Mouse (Mus musculus) small intestine, adult 2 months (tissue): Measurements from ENCODE around the gene Sdccag8. TPM values are rescaled to one million over a fixed set of nuclear protein-coding genes. Genes with fewer than 3 reads are reported as not detected.
A peak's percentile ranks its signal among the peaks of the same experiment; 100 is the strongest.

Source experiments
- H3K27ac ChIP-seq: fragments of 200-500 bp; 2 replicates; pipeline ENCODE4 v1.5.1; 2012; ENCODE audit warnings: low read depth, low read length, control low read depth, inconsistent platforms; ENCODE audit not compliant: insufficient read depth
- H3K27me3 ChIP-seq: fragments of 200-500 bp; 2 replicates; pipeline ENCODE4 v1.6.1; 2012; ENCODE audit warnings: mild to moderate bottlenecking, moderate library complexity, low read length, inconsistent platforms; ENCODE audit not compliant: control insufficient read depth, insufficient read depth
- H3K36me3 ChIP-seq: fragments of 200-500 bp; 2 replicates; pipeline ENCODE4 v1.6.1; 2012; ENCODE audit warnings: mild to moderate bottlenecking, low read length, control low read depth, inconsistent platforms; ENCODE audit not compliant: control insufficient read depth, insufficient read depth
- H3K4me1 ChIP-seq: fragments of 200-500 bp; 2 replicates; pipeline ENCODE4 v1.6.1; 2012; ENCODE audit warnings: low read length, inconsistent platforms, mixed read lengths; ENCODE audit not compliant: control insufficient read depth, insufficient read depth, insufficient read length
- H3K4me3 ChIP-seq: fragments of 200-500 bp; 2 replicates; pipeline ENCODE4 v1.5.1; 2012; ENCODE audit warnings: low read depth, mild to moderate bottlenecking, control low read depth, inconsistent platforms, low read length, moderate library complexity
- CTCF ChIP-seq: fragments of 200-500 bp; IDR thresholded peaks from 2 replicates; pipeline ENCODE4 v1.5.1; 2012; ENCODE audit warnings: low read depth, mild to moderate bottlenecking, control low read depth, inconsistent platforms, low read length, moderate library complexity, mixed read lengths; ENCODE audit not compliant: insufficient replicate concordance, insufficient read length; ENCODE audit errors: extremely low read depth
- POLR2A ChIP-seq: fragments of 200-500 bp; IDR thresholded peaks from 2 replicates; pipeline ENCODE4 v1.6.1; 2012; ENCODE audit warnings: low read depth, mild to moderate bottlenecking, control low read depth, inconsistent platforms, low read length, moderate library complexity
- WGBS: fragments of 180-500 bp; shearing (Covaris S2); methylation state at CpG from one replicate; pipeline ENCODE4 v1.1.7; 2018; 5-methylcytosine and 5-hydroxymethylcytosine counted together
- polyA plus RNA-seq: library from polyadenylated mRNA; depleted of rRNA; stranded (reverse); fragments of >200 nt; gene quantifications from 2 replicates; pipeline ENCODE4 v1.2.3, GENCODE M21; 2012

The Sdccag8 gene
- polyA plus RNA-seq, 1 experiment, result 5.1 TPM

DNA sequence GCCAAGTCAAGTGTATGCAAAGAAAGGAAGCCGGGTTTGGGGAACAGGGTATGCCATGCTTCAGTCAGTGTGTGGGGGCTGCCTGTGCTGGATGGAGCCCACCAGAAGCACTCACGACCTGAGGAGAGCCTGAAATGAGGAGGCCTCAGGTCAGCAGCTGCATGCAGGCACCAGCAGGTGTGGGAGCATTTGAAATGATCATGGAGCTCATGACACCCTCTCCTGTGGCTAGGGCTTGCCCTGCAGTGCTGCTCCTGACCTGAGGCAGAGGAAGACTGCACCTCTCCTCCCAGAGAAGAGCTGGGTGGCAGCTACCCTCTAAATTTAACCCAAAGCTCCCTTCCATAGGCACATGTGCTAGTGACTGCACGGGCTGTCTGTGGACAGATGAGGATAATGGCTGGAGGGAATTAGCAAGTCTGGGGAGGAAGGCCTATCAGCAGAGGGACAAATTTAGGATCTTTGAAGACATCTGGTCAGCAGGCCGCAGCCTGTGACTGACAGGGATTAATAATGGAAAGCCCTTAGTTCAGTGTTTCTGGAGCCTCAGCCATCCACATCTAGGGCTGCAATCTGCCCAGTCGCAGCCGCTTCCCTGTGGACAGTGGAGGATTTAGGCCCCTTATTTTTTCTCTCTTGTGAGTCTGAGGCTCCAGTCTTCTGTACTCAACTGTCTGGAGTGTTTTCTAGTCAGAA is 196.3 kb downstream of the Sdccag8 start:
- Histone ChIP-seq H3K36me3 (no peaks in the 10 kb centered on the region), H3K4me1 (peaks cover 11% of the 10 kb centered on the region), H3K4me3 (no peak overlapping the region), H3K27me3 (no peaks in the 10 kb centered on the region), H3K27ac (no peak overlapping the region)
- WGBS, result 87% methylated on average over 6 of the region's 6 CpGs
- TF ChIP-seq CTCF (no peak), POLR2A (no peak)

DNA sequence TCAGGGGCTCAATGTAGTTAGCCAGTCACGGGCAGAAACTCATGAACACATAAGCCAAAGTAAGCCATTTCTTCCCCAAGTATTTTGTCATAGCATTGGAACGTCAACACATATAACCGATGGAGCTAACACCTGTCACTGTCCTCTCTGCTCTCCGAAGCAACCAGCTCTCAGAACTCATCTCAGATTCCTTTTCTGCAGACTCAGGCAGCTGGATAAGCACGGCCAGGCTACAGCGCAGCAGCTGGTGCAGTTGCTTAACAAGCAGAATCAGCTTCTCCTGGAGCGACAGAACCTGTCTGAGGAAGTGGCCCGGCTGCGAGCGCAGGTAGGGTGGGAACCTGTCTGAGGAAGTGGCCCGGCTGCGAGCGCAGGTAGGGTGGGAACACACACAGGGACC is 197.2 kb downstream of the Sdccag8 start:
- Histone ChIP-seq H3K4me1 (peaks cover 11% of the 10 kb centered on the region), H3K4me3 (no peak overlapping the region), H3K27me3 (no peaks in the 10 kb centered on the region), H3K36me3 (no peaks in the 10 kb centered on the region), H3K27ac (no peak overlapping the region)
- TF ChIP-seq CTCF (no peak), POLR2A (no peak)
- 92% methylated on average over 13 of the region's 13 CpGs for WGBS

DNA sequence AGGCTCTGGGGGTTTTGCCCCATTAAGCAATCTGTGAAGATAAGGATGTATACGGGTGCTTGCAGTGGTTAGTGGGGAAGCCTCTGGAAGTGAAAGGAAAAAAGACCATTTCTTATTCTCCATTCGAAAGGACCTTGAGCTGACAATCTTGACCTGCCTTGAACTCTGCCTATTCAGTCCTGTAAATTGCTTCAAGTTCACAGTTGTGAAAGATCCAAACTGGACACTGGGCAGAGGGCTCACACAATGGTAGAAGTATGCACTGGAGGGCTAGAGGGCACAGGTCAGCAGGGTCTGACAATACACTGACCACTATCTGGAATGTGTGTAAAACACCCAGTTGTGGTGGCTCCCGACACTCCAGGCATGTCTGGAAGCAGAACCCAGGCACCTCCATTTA is 198.3 kb downstream of the Sdccag8 start:
- 67% methylated on average over 3 of the region's 3 CpGs for WGBS
- H3K27me3 ChIP-seq, result no peaks in the 10 kb centered on the region

DNA sequence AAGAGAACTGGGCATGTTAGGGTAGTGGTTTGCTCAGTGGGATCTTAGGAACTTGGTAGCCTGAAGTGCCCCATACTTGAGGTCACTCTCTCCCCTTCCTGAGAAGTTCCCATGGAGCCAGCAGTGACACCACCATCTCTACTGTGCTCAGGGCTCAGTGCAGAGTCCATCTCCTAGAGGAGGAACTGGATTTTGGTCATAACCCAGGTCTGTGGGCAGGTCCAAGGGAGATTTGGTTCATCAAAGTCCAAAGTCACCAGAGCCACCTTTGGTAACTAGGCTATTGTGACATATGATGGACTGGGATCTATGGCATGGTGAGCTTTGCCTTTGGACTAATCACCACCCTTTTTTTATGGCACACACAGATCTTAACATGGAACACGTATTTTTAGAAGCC is 198.9 kb downstream of the Sdccag8 start:
- Histone ChIP-seq H3K36me3 (no peaks in the 10 kb centered on the region), H3K27ac (peak overlapping the region; percentile 42; the same call in 1 of the 2 replicates), H3K4me1 (peaks cover 11% of the 10 kb centered on the region), H3K4me3 (no peak overlapping the region), H3K27me3 (no peaks in the 10 kb centered on the region)
- WGBS, result 32% methylated on average over 1 of the region's 1 CpGs
- no peak for TF ChIP-seq POLR2A
- no peak for TF ChIP-seq CTCF

More for the DNA sequence above, 198.3 kb downstream of the Sdccag8 start:
- Histone ChIP-seq H3K4me3 (no peak overlapping the region), H3K27ac (peak overlapping the region; percentile 42; the same call in 1 of the 2 replicates), H3K36me3 (no peaks in the 10 kb centered on the region), H3K4me1 (peaks cover 11% of the 10 kb centered on the region)
- no peak for TF ChIP-seq CTCF
- TF ChIP-seq POLR2A, result no peak

DNA sequence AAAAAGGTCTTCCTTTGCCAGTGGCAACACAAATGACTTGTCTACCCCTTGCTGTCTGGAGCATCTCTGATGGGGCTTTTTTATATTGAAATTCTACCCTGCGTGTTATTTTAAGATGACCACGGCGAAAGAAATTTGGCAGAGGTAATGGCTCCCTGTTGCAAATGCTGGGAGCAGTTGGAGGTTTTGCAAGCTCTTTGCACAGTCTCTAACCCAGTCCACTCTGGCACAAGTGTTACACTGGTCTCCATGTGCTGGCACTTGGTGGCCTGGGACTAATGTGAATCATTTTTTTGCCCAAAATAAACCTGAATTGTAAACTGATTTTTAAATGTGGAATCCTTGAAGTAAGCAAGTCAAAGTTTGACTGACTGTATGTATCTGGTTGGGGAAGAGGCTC is 199.3 kb downstream of the Sdccag8 start:
- Histone ChIP-seq H3K27me3 (no peaks in the 10 kb centered on the region), H3K36me3 (no peaks in the 10 kb centered on the region), H3K4me3 (no peak overlapping the region), H3K4me1 (peaks cover 11% of the 10 kb centered on the region), H3K27ac (no peak overlapping the region)
- TF ChIP-seq POLR2A (no peak), CTCF (no peak)
- WGBS, result 85% methylated on average over 3 of the region's 3 CpGs

DNA sequence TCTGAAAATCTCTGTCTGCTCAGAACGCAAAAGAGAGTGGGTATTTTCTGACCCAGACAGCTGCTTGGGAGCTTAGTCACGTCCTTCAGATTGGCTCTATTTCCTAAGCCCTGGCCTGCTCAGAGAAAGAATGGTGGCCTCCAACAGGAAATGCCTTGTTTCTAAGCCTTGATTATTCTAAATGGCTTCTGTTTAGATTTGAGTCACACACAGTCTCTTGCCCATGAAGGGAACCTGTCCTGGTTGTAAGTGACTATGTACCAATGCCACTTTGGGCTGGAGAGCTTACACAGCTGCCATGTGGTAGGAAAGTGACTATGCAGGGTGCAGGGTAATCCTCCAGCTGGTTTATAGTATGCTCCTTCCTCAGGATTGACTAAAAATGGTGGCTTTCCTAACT is 199.9 kb downstream of the Sdccag8 start:
- no peaks in the 10 kb centered on the region for H3K36me3 ChIP-seq
- H3K4me1 ChIP-seq, result peaks cover 11% of the 10 kb centered on the region
- peak overlapping the region; percentile 21; the same call in 1 of the 2 replicates for H3K27ac ChIP-seq
- H3K27me3 ChIP-seq, result no peaks in the 10 kb centered on the region
- whole genome bisulfite sequencing, result 79% methylated on average over 2 of the region's 2 CpGs
- H3K4me3 ChIP-seq, result no peak overlapping the region
- TF ChIP-seq POLR2A, result no peak
- TF ChIP-seq CTCF, result no peak

DNA sequence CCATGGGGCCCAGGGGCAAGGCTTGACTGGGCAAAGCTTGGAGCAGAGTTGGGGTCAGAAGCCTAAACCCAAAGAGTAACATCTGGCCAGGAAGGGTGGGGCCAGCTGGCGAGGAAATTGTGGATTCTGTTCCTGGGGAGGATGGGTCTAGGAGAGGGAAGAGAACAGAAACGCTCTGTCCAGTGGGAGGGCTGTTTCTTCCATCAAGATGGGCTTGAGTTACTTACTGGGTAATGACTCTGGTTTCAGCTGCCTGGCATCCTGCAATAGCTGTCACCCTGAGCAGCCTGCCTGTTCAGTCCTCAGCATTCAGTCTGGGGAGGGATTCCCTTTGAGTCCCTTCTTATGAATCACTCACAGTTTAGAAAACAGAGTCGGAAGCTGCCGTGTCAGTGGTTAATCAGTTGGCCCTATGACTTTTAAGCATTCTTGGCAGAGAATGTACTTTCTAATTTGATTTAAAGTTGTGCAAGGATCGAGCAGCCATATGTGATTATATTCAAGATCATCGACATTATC is 200.5 kb downstream of the Sdccag8 start:
- H3K4me1 ChIP-seq, result peaks cover 11% of the 10 kb centered on the region
- peak overlapping the region; percentile 21; the same call in 1 of the 2 replicates for H3K27ac ChIP-seq
- no peaks in the 10 kb centered on the region for H3K27me3 ChIP-seq
- H3K4me3 ChIP-seq, result no peak overlapping the region
- TF ChIP-seq CTCF (no peak), POLR2A (no peak)
- peaks cover 1% of the 10 kb centered on the region; the same call in 1 of the 2 replicates for H3K36me3 ChIP-seq
- WGBS, result 77% methylated on average over 6 of the region's 6 CpGs

DNA sequence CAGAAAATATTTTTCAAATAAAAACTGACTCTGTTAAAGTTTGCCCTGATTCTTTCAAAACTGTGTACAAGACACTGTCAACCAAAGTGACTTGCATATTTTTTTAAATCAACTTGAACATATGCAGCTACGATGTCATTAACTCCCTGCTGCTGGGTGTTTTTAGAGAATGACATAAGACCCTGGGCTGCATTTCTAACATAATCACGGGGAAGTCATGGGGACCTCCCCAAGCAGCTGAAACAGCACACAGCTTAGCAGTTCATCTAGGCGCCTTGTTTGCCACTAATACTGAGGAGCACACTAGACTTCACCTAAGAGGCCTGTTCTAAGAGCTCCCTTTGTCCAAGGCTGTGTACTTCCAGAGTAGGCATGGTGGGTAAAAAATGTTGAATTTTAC is 201.5 kb downstream of the Sdccag8 start:
- 75% methylated on average over 3 of the region's 3 CpGs for WGBS

More for the DNA sequence above, 201.5 kb downstream of the Sdccag8 start:
- Histone ChIP-seq H3K4me1 (peaks cover 11% of the 10 kb centered on the region), H3K27ac (no peak overlapping the region), H3K4me3 (no peak overlapping the region), H3K36me3 (peaks cover 5% of the 10 kb centered on the region), H3K27me3 (no peaks in the 10 kb centered on the region)
- TF ChIP-seq CTCF (no peak), POLR2A (no peak)
